Mouse (Mus musculus) cerebellum, adult 2 months (tissue): ENCODE results near the gene Tm2d3.

Experiments
- CTCF ChIP-seq: fragments of 200-500 bp; IDR thresholded peaks from 2 replicates; pipeline ENCODE4 v1.5.1; 2011; ENCODE audit warnings: low read depth, mild to moderate bottlenecking, control low read depth, low read length, moderate library complexity, borderline replicate concordance; ENCODE audit not compliant: insufficient read depth
- POLR2A ChIP-seq: fragments of 200-500 bp; IDR thresholded peaks from 2 replicates; pipeline ENCODE4 v1.6.1; 2011; ENCODE audit warnings: low read length, control low read depth, borderline replicate concordance; ENCODE audit not compliant: insufficient read depth

GRCm38 (mm10) chr7:65684256-65684835, 6.6 kb upstream of the Tm2d3 start:
- no peak for TF ChIP-seq POLR2A
- TF ChIP-seq CTCF, result no peak
